Mouse (Mus musculus) kidney, adult 2 months (tissue): ENCODE results near the gene Olfr460.

ENCODE experiments used
- CTCF ChIP-seq: fragments of 200-500 bp; conservative IDR thresholded peaks from 2 replicates; pipeline ENCODE4 v1.5.1; 2011; ENCODE audit warnings: low read depth, mild to moderate bottlenecking, control low read depth, low read length, moderate library complexity, mixed read lengths; ENCODE audit not compliant: insufficient read depth, insufficient read length
- POLR2A ChIP-seq: fragments of 200-500 bp; IDR thresholded peaks from one replicate; pipeline ENCODE4 v1.6.1; 2011; ENCODE audit warnings: low read depth, low read length, control low read depth

- TF ChIP-seq POLR2A (no peak), CTCF (no peak)
Measured at GRCm38 (mm10) chr6:40613260-40613852, 44.1 kb downstream of the Olfr460 start, which contains the start of gene Tas2r138.
